Mouse (Mus musculus): ENCODE measurements around the gene Pdia6. TPM values are rescaled to one million over a fixed set of nuclear protein-coding genes. Genes with fewer than 3 reads are reported as not detected.

Gene Pdia6
- polyA plus RNA-seq, 1 experiment from 2014 or later: 657 TPM

- no peak overlapping the region for H3K4me3 ChIP-seq
- H3K9me3 ChIP-seq (replicated peaks): no peaks in the 10 kb centered on the region
- no peaks in the 10 kb centered on the region for H3K27me3 ChIP-seq (ENCODE audit: low read depth, poor library complexity, severe bottlenecking)
- H3K36me3 ChIP-seq: peaks cover 81% of the 10 kb centered on the region
- H3K4me1 ChIP-seq: peaks cover 16% of the 10 kb centered on the region
- no peak overlapping the region for H3K27ac ChIP-seq
- WGBS: 77% methylated on average over 1 of the region's 1 CpGs
- DNase-seq (ENCODE audit: low spot score): no peak
Measured at GRCm38 (mm10) chr12:17271272-17271671, 4.9 kb downstream of the Pdia6 start.

GRCm38 (mm10) chr12:17273841-17274240, 7.5 kb downstream of the Pdia6 start:
- 89% methylated on average over 7 of the region's 7 CpGs for WGBS
- H3K4me3 ChIP-seq: no peak overlapping the region
- no peaks in the 10 kb centered on the region for H3K27me3 ChIP-seq (ENCODE audit: low read depth, poor library complexity, severe bottlenecking)
- no peak overlapping the region for H3K27ac ChIP-seq
- peaks cover 98% of the 10 kb centered on the region for H3K36me3 ChIP-seq
- peaks cover 4% of the 10 kb centered on the region; the same call in 1 of the 2 replicates for H3K4me1 ChIP-seq
- no peaks in the 10 kb centered on the region for H3K9me3 ChIP-seq (replicated peaks)
- no peak for DNase-seq (ENCODE audit: low spot score)

- no peak overlapping the region for H3K27ac ChIP-seq
- H3K9me3 ChIP-seq (replicated peaks): no peaks in the 10 kb centered on the region
- peaks cover 35% of the 10 kb centered on the region for H3K36me3 ChIP-seq
- H3K4me1 ChIP-seq: no peaks in the 10 kb centered on the region
- 74% methylated on average over 4 of the region's 4 CpGs for WGBS
- DNase-seq (ENCODE audit: low spot score): no peak
- H3K4me3 ChIP-seq: no peak overlapping the region
- H3K27me3 ChIP-seq (ENCODE audit: low read depth, poor library complexity, severe bottlenecking): no peaks in the 10 kb centered on the region
Measured at GRCm38 (mm10) chr12:17288496-17288895, 22.2 kb downstream of the Pdia6 start.

GRCm38 (mm10) chr12:17289060-17289459, 22.7 kb downstream of the Pdia6 start:
- Histone ChIP-seq H3K9me3 (replicated peaks) (no peaks in the 10 kb centered on the region), H3K4me3 (no peak overlapping the region), H3K4me1 (no peaks in the 10 kb centered on the region), H3K36me3 (peaks cover 30% of the 10 kb centered on the region), H3K27ac (no peak overlapping the region), H3K27me3 (ENCODE audit: low read depth, poor library complexity, severe bottlenecking) (no peaks in the 10 kb centered on the region)
- DNase-seq (ENCODE audit: low spot score): no peak
- 71% methylated on average over 2 of the region's 2 CpGs for WGBS

GRCm38 (mm10) chr12:17289913-17290312, 23.6 kb downstream of the Pdia6 start:
- no peak overlapping the region for H3K27ac ChIP-seq
- H3K9me3 ChIP-seq (replicated peaks): no peaks in the 10 kb centered on the region
- no peaks in the 10 kb centered on the region for H3K4me1 ChIP-seq
- H3K36me3 ChIP-seq: peaks cover 21% of the 10 kb centered on the region
- no peak for DNase-seq (ENCODE audit: low spot score)
- no peaks in the 10 kb centered on the region for H3K27me3 ChIP-seq (ENCODE audit: low read depth, poor library complexity, severe bottlenecking)
- H3K4me3 ChIP-seq: no peak overlapping the region
- WGBS: 88% methylated on average over 2 of the region's 2 CpGs

GRCm38 (mm10) chr12:17290569-17290968, 24.2 kb downstream of the Pdia6 start:
- Histone ChIP-seq H3K4me3 (no peak overlapping the region), H3K36me3 (peaks cover 15% of the 10 kb centered on the region), H3K27me3 (ENCODE audit: low read depth, poor library complexity, severe bottlenecking) (no peaks in the 10 kb centered on the region), H3K9me3 (replicated peaks) (no peaks in the 10 kb centered on the region), H3K27ac (no peak overlapping the region), H3K4me1 (no peaks in the 10 kb centered on the region)
- DNase-seq (ENCODE audit: low spot score): no peak
- 77% methylated on average over 4 of the region's 4 CpGs for WGBS

- Histone ChIP-seq H3K4me1 (no peaks in the 10 kb centered on the region), H3K27me3 (ENCODE audit: low read depth, poor library complexity, severe bottlenecking) (no peaks in the 10 kb centered on the region), H3K36me3 (no peaks in the 10 kb centered on the region), H3K27ac (no peak overlapping the region), H3K9me3 (replicated peaks) (no peaks in the 10 kb centered on the region), H3K4me3 (no peak overlapping the region)
- 70% methylated on average over 2 of the region's 2 CpGs for WGBS
- no peak for DNase-seq (ENCODE audit: low spot score)
Measured at GRCm38 (mm10) chr12:17296899-17297298, 30.6 kb downstream of the Pdia6 start.

- Histone ChIP-seq H3K4me1 (peaks cover 5% of the 10 kb centered on the region), H3K36me3 (no peaks in the 10 kb centered on the region), H3K27ac (no peak overlapping the region), H3K27me3 (ENCODE audit: low read depth, poor library complexity, severe bottlenecking) (no peaks in the 10 kb centered on the region), H3K4me3 (no peak overlapping the region), H3K9me3 (replicated peaks) (no peaks in the 10 kb centered on the region)
- DNase-seq (ENCODE audit: low spot score): no peak
- WGBS: 96% methylated on average over 1 of the region's 1 CpGs
Measured at GRCm38 (mm10) chr12:17299902-17300301, 33.6 kb downstream of the Pdia6 start.

- no peak for DNase-seq (ENCODE audit: low spot score)
- no peak overlapping the region for H3K4me3 ChIP-seq
- H3K4me1 ChIP-seq: peaks cover 5% of the 10 kb centered on the region
- H3K27ac ChIP-seq: no peak overlapping the region
- 89% methylated on average over 7 of the region's 7 CpGs for WGBS
- no peaks in the 10 kb centered on the region for H3K27me3 ChIP-seq (ENCODE audit: low read depth, poor library complexity, severe bottlenecking)
- no peaks in the 10 kb centered on the region for H3K9me3 ChIP-seq (replicated peaks)
- no peaks in the 10 kb centered on the region for H3K36me3 ChIP-seq
Measured at GRCm38 (mm10) chr12:17305445-17305844, 39.1 kb downstream of the Pdia6 start.

GRCm38 (mm10) chr12:17308246-17308645, 41.9 kb downstream of the Pdia6 start:
- Histone ChIP-seq H3K4me3 (no peak overlapping the region), H3K36me3 (no peaks in the 10 kb centered on the region), H3K9me3 (replicated peaks) (no peaks in the 10 kb centered on the region), H3K27ac (no peak overlapping the region), H3K4me1 (peaks cover 4% of the 10 kb centered on the region), H3K27me3 (ENCODE audit: low read depth, poor library complexity, severe bottlenecking) (no peaks in the 10 kb centered on the region)
- WGBS: 55% methylated on average over 4 of the region's 4 CpGs
- no peak for DNase-seq (ENCODE audit: low spot score)

GRCm38 (mm10) chr12:17310852-17311839, 44.8 kb downstream of the Pdia6 start:
- no peaks in the 10 kb centered on the region for H3K9me3 ChIP-seq (replicated peaks)
- no peak for DNase-seq (ENCODE audit: low spot score)
- no peaks in the 10 kb centered on the region for H3K4me1 ChIP-seq
- no peak overlapping the region for H3K27ac ChIP-seq
- 85% methylated on average over 16 of the region's 16 CpGs for WGBS
- no peaks in the 10 kb centered on the region for H3K27me3 ChIP-seq (ENCODE audit: low read depth, poor library complexity, severe bottlenecking)
- no peak overlapping the region for H3K4me3 ChIP-seq
- H3K36me3 ChIP-seq: no peaks in the 10 kb centered on the region

GRCm38 (mm10) chr12:17316096-17316495, 49.8 kb downstream of the Pdia6 start:
- DNase-seq (ENCODE audit: low spot score): no peak
- H3K27me3 ChIP-seq (ENCODE audit: low read depth, poor library complexity, severe bottlenecking): no peaks in the 10 kb centered on the region
- no peak overlapping the region for H3K4me3 ChIP-seq
- no peak overlapping the region for H3K27ac ChIP-seq
- no peaks in the 10 kb centered on the region for H3K9me3 ChIP-seq (replicated peaks)
- WGBS: 88% methylated on average over 5 of the region's 5 CpGs
- H3K36me3 ChIP-seq: no peaks in the 10 kb centered on the region
- no peaks in the 10 kb centered on the region; the same call in 1 of the 2 replicates for H3K4me1 ChIP-seq

GRCm38 (mm10) chr12:17317970-17318369, 51.6 kb downstream of the Pdia6 start:
- peaks cover 16% of the 10 kb centered on the region for H3K27me3 ChIP-seq (ENCODE audit: low read depth, poor library complexity, severe bottlenecking)
- H3K9me3 ChIP-seq (replicated peaks): no peaks in the 10 kb centered on the region
- no peak overlapping the region for H3K27ac ChIP-seq
- DNase-seq (ENCODE audit: low spot score): no peak
- H3K4me3 ChIP-seq: no peak overlapping the region
- WGBS: 69% methylated on average over 4 of the region's 4 CpGs
- no peaks in the 10 kb centered on the region; the same call in 1 of the 2 replicates for H3K4me1 ChIP-seq
- no peaks in the 10 kb centered on the region for H3K36me3 ChIP-seq
